Mouse (Mus musculus) myocyte (in vitro differentiated cells): Measurements from ENCODE around the gene Diras1. TPM values are rescaled to one million over a fixed set of nuclear protein-coding genes. Genes with fewer than 3 reads are reported as not detected.

Experiments used
- H3K27me3 ChIP-seq: one replicate; pipeline ENCODE4 v1.6.1; 2011; ENCODE audit not compliant: control insufficient read depth, insufficient read depth, insufficient read length
- H3K36me3 ChIP-seq: one replicate; pipeline ENCODE4 v1.6.1; 2011; ENCODE audit not compliant: control insufficient read depth, insufficient read depth
- H3K4me2 ChIP-seq: one replicate; pipeline ENCODE4 v1.6.1; 2011; ENCODE audit warnings: low read depth, control low read depth
- H3K4me3 ChIP-seq: one replicate; pipeline ENCODE4 v1.5.1; 2011; ENCODE audit warnings: mild to moderate bottlenecking, control low read depth, moderate library complexity
- H3K79me2 ChIP-seq: one replicate; pipeline ENCODE4 v1.6.1; 2011; ENCODE audit not compliant: control insufficient read depth, insufficient read depth
- H3ac ChIP-seq: one replicate; pipeline ENCODE4 v1.6.1; 2011; ENCODE audit not compliant: control insufficient read depth, insufficient read length
- CEBPB ChIP-seq: IDR thresholded peaks from 2 replicates; pipeline ENCODE4 v1.6.1; 2011; ENCODE audit warnings: mild to moderate bottlenecking, moderate library complexity; ENCODE audit not compliant: poor library complexity, insufficient read depth, severe bottlenecking
- E2F4 ChIP-seq: IDR thresholded peaks from one replicate; pipeline ENCODE4 v1.6.1; 2011; ENCODE audit warnings: mild to moderate bottlenecking, control low read depth, moderate library complexity; ENCODE audit not compliant: insufficient read depth
- MAX ChIP-seq: IDR thresholded peaks from one replicate; pipeline ENCODE4 v1.6.1; 2011; ENCODE audit warnings: low read depth, mild to moderate bottlenecking, control low read depth
- MYOD1 ChIP-seq, 3 experiments: IDR thresholded peaks; one replicate each; pipeline ENCODE4 v1.6.1; 2011; ENCODE audit warnings: control low read depth in 2 of 3, low read depth in 2 of 3, mild to moderate bottlenecking in 2 of 3, moderate library complexity in 1 of 3; ENCODE audit not compliant: insufficient read length in 2 of 3, control insufficient read depth in 1 of 3
- MYOG ChIP-seq, 3 experiments: IDR thresholded peaks; one replicate each; pipeline ENCODE4 v1.6.1; 2011; ENCODE audit warnings: control low read depth in 2 of 3, low read depth in 2 of 3, mild to moderate bottlenecking in 2 of 3; ENCODE audit not compliant: insufficient read length in 2 of 3, control insufficient read depth in 1 of 3, insufficient read depth in 1 of 3
- POLR2A ChIP-seq: IDR thresholded peaks from one replicate; pipeline ENCODE4 v1.6.1; 2011; ENCODE audit warnings: low read depth, mild to moderate bottlenecking, control low read depth, moderate library complexity; ENCODE audit not compliant: insufficient read length
- POLR2AphosphoS2 ChIP-seq: IDR thresholded peaks from one replicate; pipeline ENCODE4 v1.6.1; 2011; ENCODE audit warnings: low read depth, control low read depth; ENCODE audit not compliant: insufficient read length
- REST ChIP-seq: IDR thresholded peaks from one replicate; pipeline ENCODE4 v1.6.1; 2011; ENCODE audit warnings: mild to moderate bottlenecking, control low read depth, moderate library complexity; ENCODE audit not compliant: insufficient read depth, insufficient read length
- SRF ChIP-seq: IDR thresholded peaks from one replicate; pipeline ENCODE4 v1.6.1; 2011; ENCODE audit warnings: low read depth; ENCODE audit not compliant: control insufficient read depth, insufficient read length
- TCF12 ChIP-seq: IDR thresholded peaks from one replicate; pipeline ENCODE4 v1.6.1; 2011; ENCODE audit warnings: mild to moderate bottlenecking, control low read depth; ENCODE audit not compliant: poor library complexity, insufficient read depth, severe bottlenecking
- TCF3 ChIP-seq: IDR thresholded peaks from one replicate; pipeline ENCODE4 v1.6.1; 2011; ENCODE audit warnings: low read depth, control low read depth; ENCODE audit not compliant: insufficient read length
- USF1 ChIP-seq: IDR thresholded peaks from one replicate; pipeline ENCODE4 v1.6.1; 2011; ENCODE audit warnings: low read depth, mild to moderate bottlenecking, control low read depth, moderate library complexity
- polyA plus RNA-seq: library from polyadenylated mRNA; unstranded; fragments of >200 nt; fragmentation: generic; extraction: Trizol; gene quantifications from one replicate; pipeline ENCODE4 v1.2.1, GENCODE M21; 2012; ENCODE audit warnings: missing spikeins

Diras1 gene
- polyA plus RNA-seq, 1 experiment, result 0.42 TPM

DNA sequence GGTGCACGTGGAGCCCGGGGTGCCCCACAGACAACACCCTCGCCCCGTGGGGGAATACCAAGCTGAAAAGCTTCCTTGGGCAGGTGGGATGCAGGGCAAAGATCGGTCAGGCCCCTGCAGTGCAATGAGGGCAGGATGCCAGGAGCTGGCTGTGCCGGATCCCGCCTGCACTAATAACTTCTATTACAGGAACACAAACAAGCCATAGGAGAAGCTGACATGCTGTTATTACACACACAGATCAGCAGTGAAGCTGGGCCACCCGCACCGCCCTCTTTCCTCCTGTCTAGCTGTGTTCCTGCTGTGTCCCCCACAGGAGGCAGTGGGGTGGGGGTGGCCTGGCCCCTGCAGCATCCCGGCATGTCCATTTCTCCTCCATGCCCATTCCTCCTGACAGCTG, 3.6 kb upstream of the Diras1 start:
- Histone ChIP-seq H3K36me3 (no peaks in the 10 kb centered on the region), H3K4me2 (no peak overlapping the region), H3K79me2 (no peaks in the 10 kb centered on the region), H3ac (no peak overlapping the region), H3K4me3 (no peak overlapping the region), H3K27me3 (no peaks in the 10 kb centered on the region)
- TF ChIP-seq POLR2AphosphoS2 (peak; percentile 14), POLR2A (no peak)

DNA sequence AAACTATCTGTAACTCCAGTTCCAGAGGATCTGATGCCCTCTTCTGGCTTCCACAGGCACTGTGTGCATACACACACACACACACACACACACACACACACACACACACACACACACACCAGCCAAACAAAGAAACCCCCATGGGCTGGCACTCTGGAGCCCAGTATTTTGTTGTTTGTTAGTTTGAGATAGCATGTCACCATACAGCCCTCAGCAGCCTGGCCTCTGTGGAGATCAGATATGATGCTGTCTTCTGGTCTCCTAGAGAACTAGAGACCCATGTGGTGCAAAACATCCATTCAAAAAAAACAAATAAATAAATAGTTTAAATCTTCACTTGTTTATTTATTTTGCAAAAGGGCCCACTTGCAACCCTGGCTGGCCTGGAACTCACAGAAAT, 2.8 kb upstream of the Diras1 start:
- Histone ChIP-seq H3K4me2 (no peak overlapping the region), H3K36me3 (no peaks in the 10 kb centered on the region), H3K27me3 (no peaks in the 10 kb centered on the region), H3K4me3 (no peak overlapping the region), H3K79me2 (no peaks in the 10 kb centered on the region), H3ac (no peak overlapping the region)
- TF ChIP-seq MAX (no peak), REST (no peak), SRF (no peak), TCF3 (no peak), TCF12 (no peak)

DNA sequence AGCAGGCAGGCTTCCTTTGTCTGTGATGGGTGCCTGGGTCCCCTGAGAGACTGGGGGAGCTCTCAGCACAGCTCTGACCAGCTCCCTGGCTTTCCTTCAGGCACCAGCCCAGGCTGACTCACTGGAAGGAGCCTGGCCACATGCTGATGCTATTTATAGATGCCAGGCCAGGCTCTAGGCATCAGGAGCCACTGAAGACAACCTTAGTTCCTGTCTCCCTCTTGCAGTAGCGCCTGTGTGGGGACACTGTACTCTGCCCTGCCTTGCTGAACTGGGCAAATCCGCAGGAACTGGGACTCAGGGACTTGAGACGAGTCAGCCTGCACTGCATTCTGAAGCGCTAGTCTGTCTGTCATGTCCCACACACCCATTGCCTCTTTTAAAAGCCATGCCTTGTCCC, 1.9 kb upstream of the Diras1 start:
- Histone ChIP-seq H3K27me3 (no peaks in the 10 kb centered on the region), H3K79me2 (no peaks in the 10 kb centered on the region), H3K36me3 (no peaks in the 10 kb centered on the region), H3ac (no peak overlapping the region), H3K4me3 (no peak overlapping the region), H3K4me2 (peak overlapping the region; percentile 56)
- TF ChIP-seq USF1 (peak; percentile 55), MYOG (IDR thresholded peaks at IDR 0.05; ENCODE audit: control insufficient read depth in 1 of 3, insufficient read depth in 1 of 3, insufficient read length in 2 of 3, low read depth in 2 of 3) (peak in 1 of 3 experiments; percentile 41), MAX (no peak)

DNA sequence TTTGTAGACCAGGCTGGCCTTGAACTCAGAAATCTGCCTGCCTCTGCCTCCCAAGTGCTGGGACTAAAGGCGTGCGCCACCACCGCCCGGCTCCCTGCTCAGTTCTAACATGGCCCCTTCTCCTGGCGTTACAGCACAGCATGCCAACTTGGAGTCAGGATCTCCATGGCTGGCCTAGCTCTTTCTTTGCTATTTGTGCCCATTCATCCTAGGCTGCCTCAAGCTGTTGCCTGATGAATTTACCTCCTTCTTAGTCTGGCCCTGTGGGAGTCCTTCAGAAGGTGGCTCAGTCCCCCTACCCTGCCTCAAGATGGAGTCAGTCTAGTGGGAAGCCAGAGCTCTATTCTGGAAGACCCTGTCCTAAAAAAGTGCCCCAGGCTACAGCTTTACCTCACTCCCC, 1.4 kb upstream of the Diras1 start:
- Histone ChIP-seq H3K27me3 (no peaks in the 10 kb centered on the region), H3K4me3 (no peak overlapping the region), H3ac (no peak overlapping the region), H3K36me3 (no peaks in the 10 kb centered on the region), H3K79me2 (no peaks in the 10 kb centered on the region), H3K4me2 (peak overlapping the region; percentile 53)
- TF ChIP-seq CEBPB, result no peak
- TF ChIP-seq POLR2AphosphoS2, result no peak
- TF ChIP-seq MYOG (IDR thresholded peaks at IDR 0.05; ENCODE audit: control insufficient read depth in 1 of 3, insufficient read depth in 1 of 3, insufficient read length in 2 of 3, low read depth in 2 of 3), result no peak
- no peak for TF ChIP-seq POLR2A
- TF ChIP-seq USF1, result no peak
- no peak for TF ChIP-seq SRF
- TF ChIP-seq E2F4, result no peak
- TF ChIP-seq REST, result no peak

DNA sequence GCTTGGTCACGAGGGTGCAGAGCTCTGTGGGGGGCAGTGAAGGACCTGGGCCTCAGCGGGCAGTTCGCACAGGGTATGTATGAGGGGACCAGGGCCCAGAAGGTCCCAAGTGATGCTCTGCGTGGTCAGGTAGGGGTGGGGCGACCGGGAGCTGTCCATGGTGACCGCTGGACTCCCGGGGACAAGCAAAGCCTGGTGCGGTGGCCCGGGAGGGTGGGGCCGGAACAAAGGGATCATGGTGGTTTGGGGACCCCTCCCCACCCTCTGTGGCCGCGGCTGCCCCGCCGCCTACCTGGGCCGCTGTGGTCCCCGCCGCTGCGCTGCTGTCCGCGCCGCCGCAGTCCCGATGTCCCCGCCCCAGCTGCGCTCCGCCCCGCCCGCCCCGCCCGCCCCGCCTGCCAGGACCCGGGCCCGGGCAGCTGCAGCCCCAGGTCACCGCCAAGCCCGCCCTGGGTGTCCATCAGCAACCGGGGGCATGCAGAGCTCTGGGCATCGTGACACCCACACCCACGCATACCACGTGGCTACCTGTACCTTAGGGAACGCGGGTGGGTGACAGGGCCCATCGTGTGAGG, 328 bp downstream of the Diras1 start:
- Histone ChIP-seq H3K36me3 (no peaks in the 10 kb centered on the region), H3K27me3 (no peaks in the 10 kb centered on the region), H3K79me2 (no peaks in the 10 kb centered on the region), H3K4me2 (no peak overlapping the region), H3ac (no peak overlapping the region), H3K4me3 (no peak overlapping the region)
- no peak for TF ChIP-seq E2F4
- TF ChIP-seq REST, result peak; percentile 84

DNA sequence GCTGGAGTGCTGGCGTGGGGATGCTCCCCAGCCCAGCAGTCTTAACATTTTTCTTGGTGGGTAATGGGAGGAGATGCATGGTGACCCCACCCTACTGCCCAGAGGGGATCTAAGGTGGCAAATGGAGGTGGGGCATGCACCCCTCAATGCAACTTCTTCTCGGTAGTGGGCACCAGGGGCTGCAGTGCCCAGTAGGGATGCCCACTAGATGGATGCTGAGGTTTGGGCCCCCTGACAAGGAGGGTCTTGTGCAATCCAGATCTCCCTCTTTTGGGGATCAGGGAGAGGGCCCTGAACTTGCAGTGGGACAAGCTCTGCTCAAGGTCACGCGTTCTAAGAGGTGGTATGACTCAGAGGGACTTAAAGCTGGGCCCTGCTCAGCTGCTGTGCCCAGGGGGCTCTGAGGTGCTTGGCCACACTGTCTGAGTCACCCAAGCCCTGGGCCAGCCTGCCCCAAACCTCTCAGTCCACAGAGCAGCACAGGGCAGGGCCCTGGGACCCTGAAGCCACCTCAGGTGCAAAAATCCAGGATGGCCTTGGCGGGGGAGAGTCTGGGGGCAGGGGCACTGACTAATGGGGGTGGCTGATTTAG, 1.0 kb downstream of the Diras1 start:
- Histone ChIP-seq H3K36me3 (no peaks in the 10 kb centered on the region), H3K79me2 (no peaks in the 10 kb centered on the region), H3ac (no peak overlapping the region), H3K27me3 (no peaks in the 10 kb centered on the region), H3K4me2 (no peak overlapping the region), H3K4me3 (no peak overlapping the region)
- TF ChIP-seq E2F4 (no peak), MYOD1 (IDR thresholded peaks at IDR 0.05; ENCODE audit: control insufficient read depth in 1 of 3, insufficient read length in 2 of 3, low read depth in 2 of 3) (no peak), REST (no peak), TCF12 (no peak), TCF3 (no peak), MYOG (IDR thresholded peaks at IDR 0.05; ENCODE audit: control insufficient read depth in 1 of 3, insufficient read depth in 1 of 3, insufficient read length in 2 of 3, low read depth in 2 of 3) (no peak), SRF (no peak), POLR2A (no peak), POLR2AphosphoS2 (no peak), CEBPB (no peak), USF1 (no peak), MAX (no peak)
